Mouse (Mus musculus) lung, postnatal 14 days (tissue): ENCODE measurements around the gene Arhgef40.

ENCODE experiments used
- DNase-seq: peaks from one replicate; pipeline ENCODE4 v3.0.0; 2021

Gene Arhgef40

GRCm38 (mm10) chr14:51984247-51985231 lies at the start of gene Arhgef40:
Gene Arhgef40, plus strand, starts transcription at chr14:51984719.
- DNase-seq: peak; percentile 79

DNA sequence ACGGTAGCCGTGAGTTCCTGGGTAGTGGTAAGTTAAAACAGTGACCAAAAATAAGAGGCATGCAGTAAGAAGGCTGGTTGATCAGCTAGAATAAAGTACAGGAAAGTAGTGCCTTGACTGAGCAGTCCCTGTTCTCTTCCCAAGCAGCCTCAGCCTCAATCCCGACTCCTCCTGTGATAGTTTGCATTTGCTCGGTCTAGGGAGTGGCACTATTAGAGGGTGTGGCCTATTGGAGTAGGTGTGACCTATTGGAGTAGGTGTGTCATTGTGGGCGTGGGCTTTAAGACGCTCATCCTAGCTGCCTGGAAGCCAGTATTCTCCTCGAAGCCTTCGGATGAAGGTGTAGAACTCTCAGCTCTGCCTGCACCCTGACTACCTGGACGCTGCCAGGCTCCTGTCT lies 45.5 kb upstream of the Arhgef40 start:
- DNase-seq: no peak

- peak; percentile 35 for DNase-seq
Measured at GRCm38 (mm10) chr14:51940944-51941560, 43.5 kb upstream of the Arhgef40 start.

DNA sequence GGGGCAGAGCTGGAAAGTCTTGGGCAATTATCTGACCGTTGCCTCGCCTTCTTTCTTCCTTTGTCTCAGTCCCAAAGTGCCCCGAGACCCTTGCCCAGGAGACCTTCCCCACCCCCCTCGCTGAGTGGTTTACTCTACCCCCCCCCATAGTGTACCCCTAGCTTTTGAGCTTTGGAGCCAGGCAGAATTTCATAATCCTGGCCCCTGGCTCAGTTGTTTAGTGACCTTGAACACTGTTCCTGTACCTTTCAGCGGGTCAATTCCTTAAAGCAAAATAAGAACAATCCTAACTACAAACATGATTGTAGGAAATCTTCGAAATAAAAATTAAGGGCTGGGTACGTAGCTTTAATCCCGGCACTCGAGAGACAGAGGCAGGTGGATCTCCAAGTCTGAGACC lies 42.9 kb upstream of the Arhgef40 start:
- DNase-seq: no peak

DNA sequence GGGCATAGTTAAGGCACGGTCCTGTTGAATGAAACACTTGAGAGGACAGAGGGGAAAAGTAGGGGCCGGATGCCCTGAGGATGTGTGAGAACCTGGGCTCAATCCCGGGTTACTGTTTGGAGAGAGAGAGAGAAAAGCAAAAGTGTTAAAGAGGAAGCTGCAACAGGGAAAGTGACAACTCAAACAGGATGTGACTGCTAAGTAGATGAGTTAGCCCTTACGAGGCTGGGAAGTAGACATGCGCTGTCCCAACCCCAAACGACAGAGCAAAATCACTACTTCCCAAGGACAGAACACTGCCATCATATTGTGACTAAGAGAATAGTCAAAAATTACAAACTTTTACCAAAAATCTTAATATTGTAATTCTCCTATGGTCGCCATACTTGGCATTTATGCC lies 42.3 kb upstream of the Arhgef40 start:
- no peak for DNase-seq

GRCm38 (mm10) chr14:51943336-51943735 lies 41.2 kb upstream of the Arhgef40 start:
- no peak for DNase-seq

GRCm38 (mm10) chr14:51960316-51960715 lies 24.2 kb upstream of the Arhgef40 start:
- no peak for DNase-seq

GRCm38 (mm10) chr14:51967400-51967799 lies 17.1 kb upstream of the Arhgef40 start:
- no peak for DNase-seq

DNA sequence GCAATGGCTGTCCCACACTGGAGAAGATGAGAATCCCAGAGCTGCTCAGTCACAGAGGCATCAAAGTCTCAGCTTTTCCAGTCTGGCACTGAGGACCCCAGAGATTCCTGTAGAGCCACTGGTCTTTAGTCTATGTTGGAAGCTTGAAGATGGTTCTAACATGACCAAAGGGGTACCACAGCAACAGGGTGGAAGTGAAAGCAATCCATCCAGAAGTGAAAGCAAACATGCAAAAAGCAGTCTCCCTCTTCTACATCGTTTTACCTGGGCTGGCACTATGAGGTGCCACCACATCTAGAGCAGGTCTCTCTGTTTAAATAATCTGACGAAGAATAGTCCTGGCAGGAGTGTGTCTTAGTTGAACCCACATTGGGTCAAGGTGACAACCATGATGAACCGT lies 5.3 kb upstream of the Arhgef40 start:
- DNase-seq: no peak

DNA sequence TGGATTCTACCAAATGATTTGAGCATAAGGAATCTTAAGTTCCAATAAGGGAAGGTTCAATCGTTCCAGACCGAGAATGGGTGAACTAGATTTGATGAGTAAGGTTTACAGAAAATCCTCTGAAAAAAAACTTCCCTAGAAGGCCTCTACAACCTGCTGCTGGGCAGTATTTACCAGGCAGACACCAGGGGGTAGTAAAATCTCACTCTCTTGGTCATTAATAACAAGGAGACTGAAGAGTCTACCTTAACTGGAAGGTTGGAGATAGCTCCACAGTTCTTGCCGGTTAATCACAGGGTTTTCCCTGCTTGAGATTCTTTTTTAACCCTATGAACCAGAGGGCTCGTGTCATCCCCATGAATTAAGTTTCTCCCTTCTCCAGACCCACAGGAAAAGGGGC lies 1.3 kb upstream of the Arhgef40 start:
- no peak for DNase-seq

DNA sequence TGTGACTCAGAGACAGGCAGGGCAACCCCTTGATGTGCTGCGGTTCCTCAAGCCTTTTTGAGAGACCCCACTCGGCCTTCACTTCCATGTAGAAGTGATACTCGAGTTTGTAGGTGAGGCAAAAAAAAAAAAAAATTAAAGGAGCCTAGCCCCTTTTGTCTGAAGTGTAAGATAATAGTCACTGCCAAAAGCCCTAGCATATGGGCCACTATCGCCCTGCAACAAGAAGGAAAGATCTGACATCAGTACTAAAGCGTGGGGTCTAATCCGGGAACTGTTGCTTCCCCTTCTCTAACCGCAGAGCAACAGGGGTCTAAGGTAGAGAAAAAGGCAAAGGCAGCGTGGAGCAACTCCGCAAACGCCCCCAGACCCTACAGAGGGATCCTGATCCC lies 668 bp upstream of the Arhgef40 start:
- no peak for DNase-seq

GRCm38 (mm10) chr14:51985301-51986152 lies 1.0 kb downstream of the Arhgef40 start:
- DNase-seq: peak; percentile 74

- no peak for DNase-seq
Measured at GRCm38 (mm10) chr14:51986153-51986505, 1.6 kb downstream of the Arhgef40 start.

GRCm38 (mm10) chr14:51987177-51987576 lies 2.7 kb downstream of the Arhgef40 start:
- DNase-seq: no peak

GRCm38 (mm10) chr14:51988731-51989130 lies 4.2 kb downstream of the Arhgef40 start:
- no peak for DNase-seq

- DNase-seq: no peak
Measured at GRCm38 (mm10) chr14:51989461-51989970, 5.0 kb downstream of the Arhgef40 start.

GRCm38 (mm10) chr14:51994453-51994852 lies 9.9 kb downstream of the Arhgef40 start:
- DNase-seq: no peak

DNA sequence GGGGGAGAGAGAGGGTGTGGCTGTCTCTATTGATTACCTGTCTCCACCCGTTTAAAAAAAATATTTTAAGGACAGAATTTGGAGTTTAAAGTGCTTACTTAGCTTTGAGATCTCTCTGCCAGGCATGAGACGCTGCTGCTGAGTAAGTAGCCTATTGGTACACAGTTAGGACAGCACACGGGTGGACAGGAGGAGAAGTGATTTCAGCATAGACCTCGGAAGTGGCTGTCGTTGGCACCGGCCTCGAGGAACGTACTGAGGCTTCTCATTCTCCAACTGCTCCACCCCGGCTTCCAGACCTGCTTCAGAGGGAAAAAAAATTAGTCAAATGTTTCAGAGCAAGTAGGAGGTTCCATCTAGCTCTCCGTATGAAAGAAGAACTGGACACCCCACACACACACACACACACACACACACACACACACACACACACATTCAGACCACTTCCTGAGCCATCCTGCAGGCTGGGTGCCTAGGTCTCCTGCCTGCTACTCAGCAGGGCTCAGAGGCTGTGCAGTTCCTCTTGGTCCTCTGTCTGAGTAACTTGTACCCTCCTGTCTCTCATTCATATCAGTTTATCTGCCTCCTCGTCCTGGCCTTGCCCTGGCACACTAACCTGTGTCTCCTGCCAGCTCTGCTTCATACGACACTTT lies 10.8 kb downstream of the Arhgef40 start:
- no peak for DNase-seq

- no peak for DNase-seq
Measured at GRCm38 (mm10) chr14:51996231-51996841, 11.8 kb downstream of the Arhgef40 start.

GRCm38 (mm10) chr14:51996866-51997265 lies 12.3 kb downstream of the Arhgef40 start:
- no peak for DNase-seq

GRCm38 (mm10) chr14:51997483-51997882 lies 13.0 kb downstream of the Arhgef40 start:
- DNase-seq: no peak

GRCm38 (mm10) chr14:52003981-52004495 lies 19.5 kb downstream of the Arhgef40 start:
- DNase-seq: no peak
